Mouse (Mus musculus): ENCODE measurements around the gene Cenpp. TPM values are rescaled to one million over a fixed set of nuclear protein-coding genes. Genes with fewer than 3 reads are reported as not detected.

Cenpp gene
- polyA plus RNA-seq, 1 experiment from 2014 or later = 33.2 TPM

Other genes with a start within 250 kb of the Cenpp start
- gene Ippk, start 231.5 kb downstream of the Cenpp start, polyA plus RNA-seq (2015; fragmentation: Nextera tagmentation; extraction: Ambion mirVana) = 15.7 and 16.2 TPM in 2 replicates
- gene Tes3-ps, start 159.5 kb downstream of the Cenpp start, polyA plus RNA-seq (2015; fragmentation: Nextera tagmentation; extraction: Ambion mirVana) = 1.2 and 1.9 TPM in 2 replicates
- gene Ecm2, start 148.0 kb downstream of the Cenpp start, polyA plus RNA-seq (2015; fragmentation: Nextera tagmentation; extraction: Ambion mirVana) = 1.9 and 2.3 TPM in 2 replicates
- gene Aspn, start 108.3 kb downstream of the Cenpp start, polyA plus RNA-seq (2015; fragmentation: Nextera tagmentation; extraction: Ambion mirVana) = 49.3 and 51.7 TPM in 2 replicates
- 1.8 and 2.0 TPM in 2 replicates for gene Omd, start 70.3 kb downstream of the Cenpp start, polyA plus RNA-seq (2015; fragmentation: Nextera tagmentation; extraction: Ambion mirVana)
- 131 and 132 TPM in 2 replicates for gene Ogn, start 44.7 kb downstream of the Cenpp start, polyA plus RNA-seq (2015; fragmentation: Nextera tagmentation; extraction: Ambion mirVana)
- 14.7 and 15.2 TPM in 2 replicates for gene Nol8, start 293 bp upstream of the Cenpp start, polyA plus RNA-seq (2015; fragmentation: Nextera tagmentation; extraction: Ambion mirVana)
- 53.7 and 55.1 TPM in 2 replicates for gene Iars, start 29.3 kb upstream of the Cenpp start, polyA plus RNA-seq (2015; fragmentation: Nextera tagmentation; extraction: Ambion mirVana)
- gene Gm30302, start 146.2 kb upstream of the Cenpp start, polyA plus RNA-seq (2015; fragmentation: Nextera tagmentation; extraction: Ambion mirVana) = not detected in 2 replicates